Mouse (Mus musculus) liver, postnatal 0 days (tissue): ENCODE measurements around the gene Rrn3.
"Not testable (repeated sequence)": the region's sequence is repeated elsewhere in the genome, so short reads cannot be mapped to it uniquely, and the experiment has no call there.

Experiments
- CTCF ChIP-seq: sonication (generic); IDR thresholded peaks from 2 replicates; pipeline ENCODE4 v1.5.1; 2016; ENCODE audit warnings: antibody characterized with exemption, low read depth
- EP300 ChIP-seq: IDR thresholded peaks from 2 replicates; pipeline ENCODE4 v1.6.1; 2016; ENCODE audit warnings: antibody characterized with exemption, low read depth, mild to moderate bottlenecking

DNA sequence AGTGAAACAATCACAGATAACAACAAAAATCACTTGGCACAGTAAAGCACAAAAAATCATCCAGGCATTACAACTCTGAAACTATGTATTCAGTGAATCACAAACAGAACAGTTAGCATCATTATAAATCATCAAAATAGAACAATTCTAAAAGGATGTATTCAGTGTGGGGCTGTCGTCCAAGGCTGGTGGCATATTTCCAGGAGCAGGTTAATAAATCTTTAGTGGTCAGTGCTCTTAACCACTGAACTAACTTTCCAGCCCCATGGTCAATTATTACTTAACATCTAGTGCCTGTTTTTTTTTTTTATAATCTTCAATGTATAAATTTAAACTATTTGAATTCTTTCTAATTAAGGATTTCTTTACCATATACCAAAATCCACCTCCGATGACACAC lies 6.5 kb upstream of the Rrn3 start:
- TF ChIP-seq CTCF, EP300: not testable (repeated sequence)
